Mouse (Mus musculus): Measurements from ENCODE around the gene Parvg.
A peak's percentile ranks its signal among the peaks of the same experiment; 100 is the strongest.

The Parvg gene

GRCm38 (mm10) chr15:84351915-84352844, 28.4 kb downstream of the Parvg start:
- DNase-seq = peak; percentile 47

GRCm38 (mm10) chr15:84355081-84355480, 31.3 kb downstream of the Parvg start:
- DNase-seq = no peak

- no peak for DNase-seq
Observed at GRCm38 (mm10) chr15:84364746-84365145, 40.9 kb downstream of the Parvg start.

GRCm38 (mm10) chr15:84365675-84366381, 42.0 kb downstream of the Parvg start:
- peak; percentile 33 for DNase-seq

GRCm38 (mm10) chr15:84366574-84366989, 42.8 kb downstream of the Parvg start:
- no peak for DNase-seq

- no peak for DNase-seq
Observed at GRCm38 (mm10) chr15:84367402-84367801, 43.6 kb downstream of the Parvg start.

- no peak for DNase-seq
Observed at GRCm38 (mm10) chr15:84372801-84373200, 49.0 kb downstream of the Parvg start.

GRCm38 (mm10) chr15:84378734-84379133, 54.9 kb downstream of the Parvg start:
- DNase-seq = no peak

- no peak for DNase-seq
Observed at GRCm38 (mm10) chr15:84380181-84380580, 56.4 kb downstream of the Parvg start.

- DNase-seq = no peak
Observed at GRCm38 (mm10) chr15:84384066-84384465, 60.2 kb downstream of the Parvg start.

- DNase-seq = no peak
Observed at GRCm38 (mm10) chr15:84385995-84386565, 62.3 kb downstream of the Parvg start.

GRCm38 (mm10) chr15:84388698-84389131, 64.9 kb downstream of the Parvg start:
- no peak for DNase-seq

- no peak for DNase-seq
Observed at GRCm38 (mm10) chr15:84392131-84392530, 68.3 kb downstream of the Parvg start.
